Comparison of ENCODE assay signal across 9 mouse cellular contexts in genomic region chr3:9884691-9885354, GRCm38 (mm10).
DNase-seq lines count a peak whose midpoint lies in the region; ATAC-seq and TF ChIP-seq lines count a peak whose summit lies in the region.
"Had no signal": no experiment of that assay in that cellular context is flagged by ENCODE, and none has a peak within 500 bp of the region (broad histone marks: within the 10 kb centered on the region; RNA-seq: fewer than 3 reads in every experiment).

No protein-coding gene starts in this region.

- H3K36me3 ChIP-seq in lung, embryonic 15.5 days: no peaks in the 10 kb centered on the region
- H3K36me3 ChIP-seq: heart, embryonic 13.5 days had no signal

- H3K4me2 ChIP-seq in lung, embryonic 15.5 days: no peak overlapping the region
- H3K4me2 ChIP-seq: heart, embryonic 13.5 days had no signal

- no peak for TF ChIP-seq POLR2A in bone marrow macrophage, adult 2 months (IDR thresholded peaks at IDR 0.05; ENCODE audit: borderline replicate concordance, low read depth, low read length)

- ATAC-seq in lung, embryonic 15.5 days (ENCODE audit: borderline replicate concordance, extremely low read depth, low FRiP score, low TSS enrichment): peak; percentile 75; the same call in 1 of the 2 replicates
- ATAC-seq in erythroid progenitor cell, adult 5-6 weeks (replicated peaks; ENCODE audit: low FRiP score, poor library complexity, severe bottlenecking): no peak

- H3K27me3 ChIP-seq in lung, embryonic 15.5 days: no peaks in the 10 kb centered on the region
- H3K27me3 ChIP-seq: heart, embryonic 13.5 days had no signal

- H3K9me3 ChIP-seq in lung, embryonic 15.5 days: no peaks in the 10 kb centered on the region
- H3K9me3 ChIP-seq: heart, embryonic 13.5 days had no signal

- no peak for TF ChIP-seq CTCF in bone marrow macrophage, adult 2 months (IDR thresholded peaks at IDR 0.05; ENCODE audit: low read depth, low read length)

- no peak overlapping the region for H3K4me3 ChIP-seq in lung, embryonic 15.5 days
- peak overlapping the region; percentile 4; the same call in 1 of the 2 replicates for H3K4me3 ChIP-seq in bone marrow macrophage, adult 2 months (ENCODE audit: insufficient read depth, low read length)
- H3K4me3 ChIP-seq: heart, embryonic 13.5 days had no signal

- H3K9ac ChIP-seq in lung, embryonic 15.5 days: no peak overlapping the region
- H3K9ac ChIP-seq: heart, embryonic 13.5 days had no signal

- DNase-seq in heart, adult 18-20 months: peak; percentile 33 to 43
- no peak for DNase-seq in heart, postnatal 25 days (ENCODE audit: low spot score)
- no peak for DNase-seq in lung, postnatal 14 days
- peak; percentile 39 to 59 for DNase-seq in monocyte, adult 2 months (ENCODE audit: low read depth in 1 of 2, low spot score in 2 of 2)
- DNase-seq in spleen, adult 18-20 months: no peak

- peak overlapping the region; percentile 80 for H3K27ac ChIP-seq in lung, embryonic 15.5 days
- H3K27ac ChIP-seq in bone marrow macrophage, adult 2 months (ENCODE audit: insufficient read depth, low read depth, low read length): peak overlapping the region; percentile 98
- H3K27ac ChIP-seq: heart, embryonic 13.5 days had no signal

- H3K4me1 ChIP-seq in lung, embryonic 15.5 days: peaks cover 23% of the 10 kb centered on the region
- peaks cover 36% of the 10 kb centered on the region for H3K4me1 ChIP-seq in bone marrow macrophage, adult 2 months (ENCODE audit: control insufficient read depth, insufficient read depth, low read length)

- intact Hi-C loops in heart, postnatal 25 days (cut with DNase I): no loop called here

- 25% methylated on average over 5 of the region's 5 CpGs for WGBS in lung, embryonic 15.5 days

Comparison
In these comparisons a context has a peak if more than half of its experiments do, and no peak if none do; other contexts are left out.
1. DNase-seq: peak in heart, adult 18-20 months (2 of 2) and monocyte, adult 2 months (2 of 2); none in heart, postnatal 25 days (single experiment), lung, postnatal 14 days (single experiment) and spleen, adult 18-20 months (0 of 2).